Mouse (Mus musculus): ENCODE data around the gene Gm20388. TPM values are rescaled to one million over a fixed set of nuclear protein-coding genes. Genes with fewer than 3 reads are reported as not detected.

Gm20388 gene
- polyA plus RNA-seq, 1 experiment from 2014 or later, result not detected

DNA sequence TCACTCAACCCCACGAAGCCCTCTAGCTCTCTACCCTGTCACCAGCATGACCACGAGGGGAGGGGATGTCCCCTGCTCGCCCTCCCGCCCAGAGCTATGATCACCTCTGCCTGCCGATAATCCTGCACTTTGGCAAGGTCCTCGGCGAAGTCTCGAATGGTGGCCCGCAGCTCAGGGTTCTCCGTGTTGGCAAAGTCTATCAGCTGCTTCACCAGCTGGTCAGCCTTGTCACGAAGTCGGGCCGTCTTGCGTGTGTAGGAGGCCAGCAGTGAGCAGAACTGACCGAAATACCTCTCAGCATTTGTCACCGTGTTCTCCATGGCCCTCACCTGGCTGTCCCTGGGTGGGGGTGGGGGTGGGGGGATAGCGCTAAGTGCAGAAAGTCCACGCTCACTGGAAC is 264.0 kb downstream of the Gm20388 start:
- Histone ChIP-seq H3K4me2 (replicated peaks; ENCODE audit: low read depth, low read length) (no peak overlapping the region), H3K4me3 (ENCODE audit: low read length) (no peak overlapping the region), H3K9me3 (ENCODE audit: control insufficient read depth, low read length) (no peaks in the 10 kb centered on the region), H3K4me1 (ENCODE audit: control insufficient read depth, insufficient read depth, low read length) (peaks cover 19% of the 10 kb centered on the region), H3K9ac (ENCODE audit: low read depth, low read length) (no peak overlapping the region), H3K27ac (ENCODE audit: low read depth, low read length) (no peak overlapping the region), H3K27me3 (ENCODE audit: control insufficient read depth, insufficient read depth, low read length) (peaks cover 7% of the 10 kb centered on the region), H3K36me3 (ENCODE audit: control insufficient read depth, insufficient read depth, low read length) (no peaks in the 10 kb centered on the region)
- WGBS, result 61% methylated on average over 18 of the region's 18 CpGs
- ATAC-seq (ENCODE audit: low FRiP score, low TSS enrichment), result no peak

DNA sequence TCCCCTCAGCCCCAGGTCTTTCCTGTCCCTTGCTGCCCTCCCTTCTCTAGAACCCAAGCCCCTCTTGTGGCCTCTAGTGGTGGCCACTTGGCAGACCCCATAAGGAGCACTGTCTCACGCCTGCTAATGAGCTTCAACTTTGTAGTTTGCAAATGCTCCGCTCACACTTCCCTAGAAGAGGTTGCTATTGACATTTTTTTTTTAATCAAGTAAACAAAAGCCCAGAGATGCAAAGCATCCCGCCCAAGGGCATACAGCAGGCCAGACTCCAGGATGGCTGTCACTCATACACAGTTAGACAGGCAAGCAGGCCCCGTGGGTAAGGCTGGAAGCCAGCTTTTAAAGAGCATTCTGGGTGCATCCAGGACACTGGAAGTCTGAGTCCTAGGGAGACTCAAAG is 266.0 kb downstream of the Gm20388 start:
- Histone ChIP-seq H3K27me3 (ENCODE audit: control insufficient read depth, insufficient read depth, low read length) (peaks cover 7% of the 10 kb centered on the region), H3K9ac (ENCODE audit: low read depth, low read length) (no peak overlapping the region), H3K27ac (ENCODE audit: low read depth, low read length) (no peak overlapping the region), H3K4me2 (replicated peaks; ENCODE audit: low read depth, low read length) (no peak overlapping the region), H3K4me1 (ENCODE audit: control insufficient read depth, insufficient read depth, low read length) (peaks cover 23% of the 10 kb centered on the region), H3K36me3 (ENCODE audit: control insufficient read depth, insufficient read depth, low read length) (no peaks in the 10 kb centered on the region), H3K9me3 (ENCODE audit: control insufficient read depth, low read length) (no peaks in the 10 kb centered on the region), H3K4me3 (ENCODE audit: low read length) (no peak overlapping the region)
- 44% methylated on average over 4 of the region's 4 CpGs for WGBS
- no peak for ATAC-seq (ENCODE audit: low FRiP score, low TSS enrichment)

DNA sequence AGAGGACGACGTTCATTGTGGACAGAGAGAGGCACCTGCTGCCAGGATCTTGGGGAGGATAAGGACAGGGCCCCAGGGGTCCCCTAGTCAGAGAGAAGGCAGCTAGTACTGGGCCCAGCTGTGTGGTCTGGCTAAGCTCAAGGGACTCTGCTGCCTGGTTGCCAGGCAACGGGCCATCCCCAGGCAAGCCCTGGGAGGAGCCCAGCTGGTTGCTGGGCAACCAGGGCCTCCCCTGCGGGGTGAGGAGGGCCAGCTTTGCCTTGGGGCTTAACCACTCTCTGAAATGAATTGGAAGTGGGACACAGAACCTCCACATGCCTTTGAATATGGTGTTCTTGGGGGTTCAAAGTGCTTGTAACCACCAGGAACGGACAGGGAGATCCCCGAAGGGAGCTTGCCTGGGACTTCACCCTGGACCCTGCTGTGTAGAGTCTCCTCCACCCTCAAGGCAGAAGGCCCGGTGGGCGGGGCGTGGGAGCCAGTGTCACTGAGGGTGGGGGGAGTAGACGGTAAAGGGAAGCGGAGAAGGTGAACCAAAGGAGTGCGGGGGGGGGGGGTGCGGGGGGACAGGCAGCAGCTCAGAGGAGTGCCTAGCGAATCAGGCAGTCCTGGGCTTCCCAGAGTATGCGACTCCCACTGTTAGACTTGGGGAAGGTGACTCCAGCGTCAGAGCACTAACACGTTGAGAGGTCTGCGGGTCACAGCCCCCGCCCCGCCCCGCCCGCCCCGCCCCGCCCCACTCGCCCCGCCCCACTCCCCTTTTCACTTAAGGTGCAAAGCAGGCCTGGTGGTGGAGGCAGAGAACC is 266.9 kb downstream of the Gm20388 start, which contains the start of gene Fam92b:
Gene Fam92b, minus strand, starts transcription at position 149 of the 806 bp plus-strand sequence.
- Histone ChIP-seq H3K27me3 (ENCODE audit: control insufficient read depth, insufficient read depth, low read length) (peaks cover 7% of the 10 kb centered on the region), H3K4me3 (ENCODE audit: low read length) (no peak within 1 kb of the TSS; the same call in 1 of the 2 replicates), H3K4me1 (ENCODE audit: control insufficient read depth, insufficient read depth, low read length) (peaks cover 23% of the 10 kb centered on the region), H3K27ac (ENCODE audit: low read depth, low read length) (no peak within 1 kb of the TSS), H3K36me3 (ENCODE audit: control insufficient read depth, insufficient read depth, low read length) (no peaks in the 10 kb centered on the region), H3K4me2 (replicated peaks; ENCODE audit: low read depth, low read length) (peak within 1 kb of the TSS; percentile 36), H3K9ac (ENCODE audit: low read depth, low read length) (no peak within 1 kb of the TSS), H3K9me3 (ENCODE audit: control insufficient read depth, low read length) (no peaks in the 10 kb centered on the region)
- WGBS, result 2% methylated on average over 23 of the region's 26 CpGs
- ATAC-seq (ENCODE audit: low FRiP score, low TSS enrichment), result peak; percentile 83

DNA sequence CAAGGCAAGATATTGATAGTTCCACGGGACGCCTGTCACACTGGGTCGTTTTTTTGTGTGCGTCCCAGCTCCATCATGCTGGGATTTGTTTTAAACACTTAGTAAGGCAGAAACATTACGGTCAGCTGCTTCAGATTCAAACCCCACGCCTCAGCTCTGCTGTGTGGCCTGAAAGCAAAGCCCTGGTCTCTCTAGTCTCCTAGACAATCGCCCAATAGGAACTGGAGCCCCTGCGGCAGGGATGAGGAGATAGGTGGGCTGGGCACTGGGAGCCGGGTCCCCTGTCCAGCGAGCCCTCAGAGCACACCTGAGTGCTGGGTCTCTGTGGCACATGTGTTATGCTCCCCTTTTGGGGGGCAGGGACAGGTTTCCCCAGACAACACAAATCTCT is 267.5 kb downstream of the Gm20388 start:
- Histone ChIP-seq H3K9ac (ENCODE audit: low read depth, low read length) (no peak overlapping the region), H3K4me2 (replicated peaks; ENCODE audit: low read depth, low read length) (no peak overlapping the region), H3K4me1 (ENCODE audit: control insufficient read depth, insufficient read depth, low read length) (peaks cover 23% of the 10 kb centered on the region), H3K27me3 (ENCODE audit: control insufficient read depth, insufficient read depth, low read length) (peaks cover 7% of the 10 kb centered on the region), H3K4me3 (ENCODE audit: low read length) (no peak overlapping the region), H3K27ac (ENCODE audit: low read depth, low read length) (no peak overlapping the region), H3K9me3 (ENCODE audit: control insufficient read depth, low read length) (no peaks in the 10 kb centered on the region), H3K36me3 (ENCODE audit: control insufficient read depth, insufficient read depth, low read length) (no peaks in the 10 kb centered on the region)
- WGBS, result 6% methylated on average over 10 of the region's 10 CpGs
- ATAC-seq (ENCODE audit: low FRiP score, low TSS enrichment), result no peak

DNA sequence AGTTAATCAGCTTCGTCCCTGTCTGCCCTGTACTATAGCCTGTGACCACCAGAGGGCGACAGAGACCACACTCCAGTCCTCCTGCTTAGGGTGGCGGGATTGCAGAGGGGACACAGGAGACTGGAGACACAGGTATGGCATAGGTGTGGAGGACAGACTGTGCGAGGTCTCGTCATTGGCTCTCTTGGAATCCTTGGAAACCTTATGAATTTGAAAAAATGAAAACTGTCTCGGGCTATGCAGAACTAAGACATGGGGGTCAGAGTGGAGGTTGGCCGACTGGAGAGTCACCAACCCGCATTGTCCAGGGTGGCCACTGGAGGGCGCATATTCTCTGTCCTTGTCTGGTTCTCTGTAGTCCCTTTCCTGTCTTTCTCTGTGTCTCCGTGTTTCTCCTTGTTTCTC is 268.4 kb downstream of the Gm20388 start:
- peak; percentile 58 for ATAC-seq (ENCODE audit: low FRiP score, low TSS enrichment)
- Histone ChIP-seq H3K4me1 (ENCODE audit: control insufficient read depth, insufficient read depth, low read length) (peaks cover 23% of the 10 kb centered on the region), H3K27me3 (ENCODE audit: control insufficient read depth, insufficient read depth, low read length) (peaks cover 6% of the 10 kb centered on the region), H3K9ac (ENCODE audit: low read depth, low read length) (no peak overlapping the region), H3K4me3 (ENCODE audit: low read length) (no peak overlapping the region), H3K9me3 (ENCODE audit: control insufficient read depth, low read length) (no peaks in the 10 kb centered on the region), H3K27ac (ENCODE audit: low read depth, low read length) (no peak overlapping the region), H3K4me2 (replicated peaks; ENCODE audit: low read depth, low read length) (peak overlapping the region; percentile 41), H3K36me3 (ENCODE audit: control insufficient read depth, insufficient read depth, low read length) (no peaks in the 10 kb centered on the region)
- 0% methylated on average over 10 of the region's 10 CpGs for WGBS

DNA sequence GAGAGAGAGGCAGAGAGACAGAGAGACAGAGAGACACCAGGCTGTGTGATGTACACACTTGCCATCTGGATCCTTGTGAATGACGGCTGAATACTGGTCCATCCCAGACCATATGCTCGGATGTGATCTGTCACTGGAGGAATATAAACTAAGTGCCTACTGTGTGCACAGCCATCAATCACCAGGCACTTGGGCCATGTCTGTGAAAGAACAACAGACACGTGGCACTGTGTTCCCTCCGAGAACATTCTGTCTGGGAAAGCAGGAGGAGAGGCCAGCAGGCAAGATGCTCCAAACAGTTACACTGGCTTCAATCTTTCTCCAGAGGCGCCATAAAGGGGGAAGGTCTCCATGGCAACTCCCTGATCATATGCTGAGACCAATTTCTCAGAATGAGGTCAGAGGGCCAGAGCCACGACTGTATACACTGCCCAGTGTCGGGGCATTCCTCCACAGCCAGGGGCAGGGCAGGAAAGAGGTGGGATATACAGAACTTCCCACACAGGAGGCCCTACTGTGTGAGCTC is 269.9 kb downstream of the Gm20388 start:
- no peak for ATAC-seq (ENCODE audit: low FRiP score, low TSS enrichment)
- 56% methylated on average over 7 of the region's 7 CpGs for WGBS
- peaks cover 38% of the 10 kb centered on the region for H3K4me1 ChIP-seq (ENCODE audit: control insufficient read depth, insufficient read depth, low read length)

DNA sequence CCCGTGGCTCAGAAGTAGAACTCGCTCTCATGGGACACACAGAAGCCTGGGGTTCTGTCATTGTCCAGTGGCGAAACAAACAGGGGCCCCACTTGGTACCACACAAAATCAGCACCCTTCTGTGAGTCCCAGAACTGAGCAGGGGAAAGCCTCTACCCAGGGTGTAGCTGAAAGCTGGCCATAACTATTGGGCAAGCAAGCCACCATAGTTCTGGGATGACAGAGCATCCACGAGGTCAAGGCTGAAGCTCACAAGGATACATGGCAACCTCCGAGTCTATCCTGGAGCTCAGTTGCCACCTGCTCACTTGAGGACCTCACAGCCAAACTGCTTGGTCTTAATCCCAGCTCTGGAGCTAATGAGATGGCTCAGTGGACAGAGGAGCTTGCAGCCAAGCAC is 270.6 kb downstream of the Gm20388 start:
- Histone ChIP-seq H3K27me3 (ENCODE audit: control insufficient read depth, insufficient read depth, low read length) (peaks cover 3% of the 10 kb centered on the region; the same call in 1 of the 2 replicates), H3K4me1 (ENCODE audit: control insufficient read depth, insufficient read depth, low read length) (peaks cover 46% of the 10 kb centered on the region), H3K4me2 (replicated peaks; ENCODE audit: low read depth, low read length) (no peak overlapping the region), H3K9me3 (ENCODE audit: control insufficient read depth, low read length) (no peaks in the 10 kb centered on the region), H3K27ac (ENCODE audit: low read depth, low read length) (no peak overlapping the region), H3K36me3 (ENCODE audit: control insufficient read depth, insufficient read depth, low read length) (no peaks in the 10 kb centered on the region), H3K4me3 (ENCODE audit: low read length) (no peak overlapping the region), H3K9ac (ENCODE audit: low read depth, low read length) (no peak overlapping the region)
- no peak for ATAC-seq (ENCODE audit: low FRiP score, low TSS enrichment)
- 81% methylated on average over 5 of the region's 5 CpGs for WGBS

More for the DNA sequence above, 269.9 kb downstream of the Gm20388 start:
- H3K4me2 ChIP-seq (replicated peaks; ENCODE audit: low read depth, low read length), result no peak overlapping the region
- no peak overlapping the region for H3K9ac ChIP-seq (ENCODE audit: low read depth, low read length)
- H3K27ac ChIP-seq (ENCODE audit: low read depth, low read length), result no peak overlapping the region
- H3K36me3 ChIP-seq (ENCODE audit: control insufficient read depth, insufficient read depth, low read length), result no peaks in the 10 kb centered on the region
- H3K4me3 ChIP-seq (ENCODE audit: low read length), result no peak overlapping the region
- no peaks in the 10 kb centered on the region for H3K9me3 ChIP-seq (ENCODE audit: control insufficient read depth, low read length)
- peaks cover 4% of the 10 kb centered on the region; the same call in 1 of the 2 replicates for H3K27me3 ChIP-seq (ENCODE audit: control insufficient read depth, insufficient read depth, low read length)

DNA sequence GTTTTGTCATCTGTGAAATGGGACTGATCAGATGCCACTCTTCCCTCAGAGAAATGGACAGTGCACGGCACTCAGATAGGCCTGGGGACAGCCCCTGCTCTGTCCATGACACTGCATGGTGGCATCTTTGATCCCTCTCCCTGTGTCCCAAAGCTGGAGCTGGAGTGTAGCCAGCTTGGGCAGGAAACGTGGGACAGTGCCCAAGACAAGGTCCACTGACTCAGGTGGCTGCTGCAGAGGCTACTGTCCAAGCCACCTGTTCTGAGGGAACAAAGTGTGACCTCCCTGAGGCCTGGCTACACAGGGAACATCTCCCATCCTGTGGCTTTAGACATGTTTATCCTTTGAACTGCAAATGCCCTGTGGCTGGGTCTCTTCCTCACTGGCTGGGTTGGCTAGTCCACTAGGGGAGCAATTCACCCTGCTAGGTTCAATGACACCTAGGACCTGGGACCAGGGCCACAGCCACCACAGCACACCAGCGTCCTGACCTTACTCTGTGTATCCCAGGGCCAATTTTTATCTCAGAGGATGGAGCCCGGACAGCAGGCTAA is 271.3 kb downstream of the Gm20388 start:
- Histone ChIP-seq H3K9ac (ENCODE audit: low read depth, low read length) (no peak overlapping the region), H3K4me2 (replicated peaks; ENCODE audit: low read depth, low read length) (no peak overlapping the region), H3K4me3 (ENCODE audit: low read length) (no peak overlapping the region), H3K4me1 (ENCODE audit: control insufficient read depth, insufficient read depth, low read length) (peaks cover 44% of the 10 kb centered on the region), H3K9me3 (ENCODE audit: control insufficient read depth, low read length) (no peaks in the 10 kb centered on the region), H3K36me3 (ENCODE audit: control insufficient read depth, insufficient read depth, low read length) (no peaks in the 10 kb centered on the region), H3K27me3 (ENCODE audit: control insufficient read depth, insufficient read depth, low read length) (no peaks in the 10 kb centered on the region), H3K27ac (ENCODE audit: low read depth, low read length) (no peak overlapping the region)
- WGBS, result 75% methylated on average over 4 of the region's 4 CpGs
- no peak for ATAC-seq (ENCODE audit: low FRiP score, low TSS enrichment)

DNA sequence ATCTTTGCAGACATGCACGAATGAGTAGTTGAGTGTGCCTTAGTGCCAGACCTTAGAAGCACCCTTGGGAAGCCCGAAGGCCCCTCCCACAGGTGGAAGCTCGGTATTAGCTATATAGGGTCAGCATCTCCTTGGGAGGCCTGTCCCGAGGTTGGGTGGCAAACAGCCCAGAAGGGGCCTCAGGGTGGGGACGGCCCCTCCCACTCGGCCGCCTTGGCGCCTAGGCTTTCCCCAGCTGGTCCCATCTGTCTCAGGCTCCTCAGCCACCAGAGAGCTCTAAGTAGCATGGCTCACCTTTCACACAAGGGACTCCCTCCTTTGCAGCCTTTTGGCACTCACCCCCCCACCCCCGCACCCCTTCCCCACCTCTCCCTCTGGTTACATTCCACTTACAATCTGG is 273.7 kb downstream of the Gm20388 start:
- ATAC-seq (ENCODE audit: low FRiP score, low TSS enrichment), result peak; percentile 53
- 13% methylated on average over 8 of the region's 9 CpGs for WGBS
- Histone ChIP-seq H3K4me3 (ENCODE audit: low read length) (no peak overlapping the region), H3K4me2 (replicated peaks; ENCODE audit: low read depth, low read length) (no peak overlapping the region), H3K27me3 (ENCODE audit: control insufficient read depth, insufficient read depth, low read length) (no peaks in the 10 kb centered on the region), H3K4me1 (ENCODE audit: control insufficient read depth, insufficient read depth, low read length) (peaks cover 32% of the 10 kb centered on the region), H3K9ac (ENCODE audit: low read depth, low read length) (no peak overlapping the region), H3K9me3 (ENCODE audit: control insufficient read depth, low read length) (no peaks in the 10 kb centered on the region), H3K27ac (ENCODE audit: low read depth, low read length) (no peak overlapping the region), H3K36me3 (ENCODE audit: control insufficient read depth, insufficient read depth, low read length) (no peaks in the 10 kb centered on the region)
